Mouse (Mus musculus) kidney, postnatal 10 days (tissue): ENCODE measurements around the gene Synj1.
A peak's percentile ranks its signal among the peaks of the same experiment; 100 is the strongest.

Experiments used
- DNase-seq: peaks from one replicate; pipeline ENCODE4 v3.0.0; 2021; ENCODE audit warnings: mixed read lengths

Gene Synj1

DNA sequence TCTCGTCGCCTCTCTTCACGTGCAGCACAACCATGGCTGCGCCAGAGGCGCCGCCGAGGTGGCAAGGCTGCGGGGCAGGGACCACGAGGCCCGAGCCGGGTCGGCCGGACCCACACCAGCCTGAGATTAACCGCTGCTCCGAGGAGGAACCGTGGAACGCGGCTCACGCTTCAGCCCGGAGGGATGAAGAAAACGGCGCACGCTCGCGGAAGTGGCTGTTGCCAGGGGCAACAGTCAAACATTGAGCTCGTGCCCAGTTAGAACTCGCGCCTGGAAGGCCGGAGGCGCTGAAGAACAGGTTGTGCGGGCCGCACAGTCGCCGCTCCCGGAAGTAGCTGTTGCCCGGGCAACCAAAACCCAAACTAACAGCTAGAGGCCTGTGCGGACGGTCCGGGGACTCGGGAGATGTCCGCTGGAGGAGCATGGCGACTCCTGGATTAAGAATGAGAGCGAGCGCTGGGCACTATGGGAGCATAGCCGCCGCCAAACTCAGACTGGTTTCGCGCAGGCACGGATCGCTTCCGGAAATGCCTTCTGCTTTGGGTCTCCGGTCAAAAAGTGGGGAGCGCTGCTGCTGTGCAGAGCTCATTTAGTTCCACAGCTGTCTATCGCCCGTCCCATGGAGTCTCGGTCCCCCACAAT is 76.3 kb downstream of the Synj1 start, which contains the start of gene Cfap298:
Gene Cfap298 (minus strand): TSS at position 428 of the 642 bp plus-strand sequence.
- DNase-seq = peak; percentile 96

- DNase-seq = peak; percentile 79
These were observed 76.9 kb downstream of the Synj1 start for GRCm38 (mm10) chr16:90934193-90934686.

DNA sequence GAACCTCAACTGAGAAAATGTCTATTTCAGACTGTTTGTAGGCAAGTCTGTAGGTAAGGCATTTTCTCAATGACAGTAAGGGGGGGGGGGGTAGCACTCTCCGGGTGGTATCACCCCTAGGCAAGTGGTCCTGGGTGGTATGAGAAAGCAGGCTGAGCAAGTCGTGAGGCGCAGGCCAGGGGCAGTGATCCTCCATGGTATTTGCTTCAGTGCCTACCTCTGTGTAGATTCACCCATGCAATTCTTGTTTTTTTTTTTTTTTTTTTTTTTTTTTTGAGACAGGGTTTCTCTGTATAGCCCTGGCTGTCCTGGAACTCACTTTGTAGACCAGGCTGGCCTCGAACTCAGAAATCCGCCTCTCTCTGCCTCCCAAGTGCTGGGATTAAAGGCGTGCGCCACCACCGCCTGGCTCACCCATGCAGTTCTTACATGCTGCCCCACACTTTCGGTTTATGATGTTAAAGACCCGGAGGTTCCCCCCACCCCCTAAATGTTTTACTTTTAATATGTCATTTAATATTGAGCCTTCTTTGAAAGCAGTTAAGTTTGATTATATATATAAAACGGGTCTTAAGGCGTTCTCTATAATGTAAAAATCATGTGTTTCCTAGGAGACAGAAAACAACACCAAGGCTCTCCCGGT is 77.5 kb downstream of the Synj1 start:
- no peak for DNase-seq

- no peak for DNase-seq
These were observed 83.7 kb downstream of the Synj1 start for GRCm38 (mm10) chr16:90927446-90927845.

DNA sequence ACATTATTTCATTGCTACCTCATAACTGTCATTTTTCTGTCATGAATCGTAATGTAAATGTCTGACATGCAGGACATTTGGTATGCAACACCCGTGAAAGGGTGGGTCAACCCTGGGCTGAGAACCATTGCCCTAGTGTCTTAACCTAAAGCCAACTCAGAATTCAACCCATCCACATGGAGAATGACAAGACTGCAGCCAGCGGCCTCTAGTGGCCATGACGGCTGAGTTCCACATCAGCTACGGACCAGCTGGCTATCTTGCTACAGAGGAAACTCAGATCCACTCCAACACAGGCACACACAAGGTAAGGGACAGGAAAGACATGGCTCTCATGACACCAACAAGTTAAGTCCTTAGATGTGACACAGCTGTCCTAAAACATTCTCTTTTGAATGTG is 85.6 kb downstream of the Synj1 start:
- peak; percentile 86 for DNase-seq

DNA sequence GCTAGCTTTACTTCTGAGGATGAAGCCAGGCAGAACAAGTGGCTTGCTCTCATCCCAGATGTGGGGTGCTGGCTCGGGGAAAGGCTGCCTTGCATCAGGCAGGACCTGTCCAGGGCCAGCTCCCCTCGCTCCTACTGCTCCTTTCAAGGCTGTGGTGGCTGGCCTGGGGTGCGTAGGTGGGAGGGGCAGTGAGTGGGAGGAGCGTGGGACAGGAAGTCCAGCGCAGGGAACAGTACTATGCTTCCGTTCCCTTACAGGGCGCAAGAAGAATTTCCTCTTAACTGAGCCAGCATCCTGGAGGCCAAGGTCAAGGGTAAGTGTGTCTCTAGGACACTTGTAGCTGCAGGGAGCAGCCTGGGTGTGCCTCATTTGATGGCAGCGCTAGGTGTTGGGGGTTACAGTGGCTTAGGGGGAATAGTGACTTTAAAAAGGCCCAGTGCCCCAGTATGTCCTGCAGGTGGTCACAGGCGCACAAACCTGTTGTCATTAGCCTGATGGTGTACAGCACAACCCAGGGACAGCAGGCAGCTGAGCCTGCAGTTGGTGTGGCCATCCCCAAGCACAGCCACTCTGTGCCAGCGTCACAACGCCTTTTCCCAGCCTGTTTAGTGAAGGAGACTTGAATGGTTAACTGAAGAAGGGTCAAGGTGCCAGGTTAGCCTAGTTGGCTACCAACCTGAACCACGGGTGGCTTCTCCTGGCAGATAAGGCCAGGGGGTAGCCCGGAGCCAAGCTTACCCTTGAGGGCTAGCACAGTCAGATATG is 86.3 kb downstream of the Synj1 start:
- peak; percentile 65 for DNase-seq

GRCm38 (mm10) chr16:90921471-90922159 is 89.5 kb downstream of the Synj1 start:
- DNase-seq = no peak

DNA sequence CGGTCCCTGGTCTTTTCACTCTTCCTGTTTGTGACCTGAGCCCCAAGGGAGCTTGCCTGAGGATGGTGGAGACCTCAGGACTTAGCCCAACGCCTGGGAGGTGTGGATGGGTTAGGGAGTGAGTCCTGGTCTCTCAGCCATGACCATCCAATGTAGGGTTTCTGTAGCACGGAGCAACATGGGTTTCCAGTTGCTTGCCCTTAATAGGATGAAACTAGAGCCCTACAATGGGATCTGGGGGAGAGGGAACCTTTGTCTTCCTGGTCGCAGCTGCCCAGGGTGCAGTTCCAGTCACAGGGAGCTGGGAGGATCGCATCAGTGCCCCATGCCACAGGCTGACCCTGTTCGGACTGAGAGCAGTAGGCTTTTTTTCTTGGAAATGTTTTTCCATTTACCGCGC is 94.0 kb downstream of the Synj1 start:
- no peak for DNase-seq

DNA sequence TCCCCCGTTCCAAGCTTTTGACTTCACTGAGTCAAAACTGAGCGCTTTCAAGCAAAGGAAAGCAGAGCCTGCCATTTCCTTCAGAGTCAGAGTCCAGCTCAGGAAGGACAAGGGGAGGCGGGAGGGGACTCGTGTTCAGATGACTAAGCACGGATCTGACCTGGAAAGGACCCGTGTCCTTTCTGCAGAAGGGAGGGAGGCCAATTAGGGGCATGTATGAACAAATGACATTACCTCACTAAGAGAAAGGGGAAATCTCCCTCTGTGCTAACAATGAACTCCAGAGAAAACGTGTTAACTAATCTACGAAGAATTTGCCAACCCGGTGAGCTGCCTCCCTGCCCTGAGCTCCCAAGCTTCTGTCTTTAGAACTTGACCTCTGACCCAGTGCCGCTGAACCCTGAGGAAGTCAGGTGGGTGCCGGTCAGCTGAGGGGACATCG is 95.0 kb downstream of the Synj1 start:
- peak; percentile 64 for DNase-seq

- DNase-seq = no peak
These were observed 99.3 kb downstream of the Synj1 start for GRCm38 (mm10) chr16:90911766-90912165.

- DNase-seq = no peak
These were observed 100.1 kb downstream of the Synj1 start for GRCm38 (mm10) chr16:90910855-90911533.

- DNase-seq = no peak
These were observed 103.9 kb downstream of the Synj1 start for GRCm38 (mm10) chr16:90907250-90907649.

DNA sequence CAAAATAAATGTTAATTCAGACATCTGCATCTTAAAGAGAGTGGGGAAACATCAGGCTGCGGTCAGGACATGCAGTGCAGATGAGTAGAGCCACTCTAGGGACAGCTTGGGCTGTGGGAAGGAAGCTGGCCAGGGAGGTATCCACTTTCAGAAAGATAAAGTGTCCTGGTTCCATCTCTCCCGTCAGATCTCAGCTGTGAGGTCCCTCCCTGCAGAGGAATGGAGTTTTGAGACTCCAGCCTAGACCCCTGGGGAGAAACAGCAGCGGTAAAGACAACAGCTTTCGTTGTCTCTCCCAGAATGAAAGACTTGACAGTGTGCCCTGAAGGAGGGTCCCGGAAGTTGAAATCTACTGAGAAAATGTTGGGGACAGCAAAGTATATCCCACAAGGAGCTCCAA is 107.8 kb downstream of the Synj1 start:
- no peak for DNase-seq

GRCm38 (mm10) chr16:90901364-90901763 is 109.7 kb downstream of the Synj1 start:
- DNase-seq = peak; percentile 31

GRCm38 (mm10) chr16:90899498-90899897 is 111.6 kb downstream of the Synj1 start:
- peak; percentile 49 for DNase-seq

DNA sequence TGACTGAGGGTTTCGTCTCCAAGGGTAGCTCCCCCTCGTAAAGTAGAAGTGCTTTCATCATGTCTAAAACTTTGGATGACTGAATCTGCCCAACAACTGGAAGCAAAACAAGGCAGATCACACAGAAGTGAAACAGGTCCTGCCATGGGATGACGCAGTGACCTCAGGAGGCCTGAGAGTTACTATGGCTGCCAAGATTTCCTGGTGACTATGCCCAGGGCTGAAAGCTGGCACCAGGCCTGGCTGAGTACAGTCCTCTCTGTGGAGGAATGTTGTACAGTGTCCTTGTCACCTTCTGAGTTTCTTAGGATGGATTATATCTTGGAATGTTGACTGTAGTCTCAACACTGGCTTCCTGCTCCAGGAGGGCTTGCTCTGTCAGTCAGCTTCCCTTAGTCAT is 113.5 kb downstream of the Synj1 start:
- DNase-seq = no peak

GRCm38 (mm10) chr16:90893792-90894191 is 117.3 kb downstream of the Synj1 start:
- no peak for DNase-seq

DNA sequence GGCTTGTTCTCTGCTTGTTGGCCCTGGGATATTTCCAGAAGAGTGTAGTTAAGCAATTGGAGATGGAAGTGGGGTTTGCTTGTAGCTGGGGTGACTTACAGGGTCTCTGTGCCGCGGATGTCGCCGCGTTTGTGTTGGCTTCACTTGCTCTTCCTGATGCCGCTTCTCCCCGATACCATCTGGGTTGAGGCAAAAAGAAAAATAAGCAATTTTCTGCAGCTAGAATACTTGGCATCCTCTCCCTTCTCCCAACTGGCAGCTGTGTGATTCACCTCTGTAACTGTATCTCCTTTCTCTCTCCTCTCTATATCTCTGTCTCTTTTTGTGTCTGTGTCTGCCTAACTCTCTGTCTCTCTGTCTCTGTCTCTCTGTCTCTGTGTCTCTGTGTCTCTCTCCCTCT is 118.1 kb downstream of the Synj1 start:
- no peak for DNase-seq

DNA sequence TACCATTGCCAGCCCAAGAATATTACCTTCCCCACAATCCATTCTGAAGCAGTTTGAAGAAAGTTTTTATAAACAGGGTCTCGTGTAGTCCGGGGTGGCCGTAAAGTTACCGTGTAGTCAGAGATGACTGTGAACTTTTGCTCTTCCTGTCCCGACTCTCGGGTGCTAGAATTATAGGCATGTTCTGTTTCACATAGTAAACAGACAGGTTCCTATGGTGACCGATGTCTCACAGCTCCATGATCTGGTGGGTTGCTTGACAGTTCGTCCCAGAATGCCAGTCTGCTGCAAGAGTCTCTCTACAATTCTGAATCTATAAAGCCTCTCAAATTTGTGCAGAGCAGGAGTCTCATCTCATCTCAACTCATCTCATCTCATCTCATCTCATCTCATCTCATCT is 119.0 kb downstream of the Synj1 start:
- DNase-seq = no peak

- DNase-seq = peak; percentile 64
These were observed 119.5 kb downstream of the Synj1 start for GRCm38 (mm10) chr16:90891601-90892000.

DNA sequence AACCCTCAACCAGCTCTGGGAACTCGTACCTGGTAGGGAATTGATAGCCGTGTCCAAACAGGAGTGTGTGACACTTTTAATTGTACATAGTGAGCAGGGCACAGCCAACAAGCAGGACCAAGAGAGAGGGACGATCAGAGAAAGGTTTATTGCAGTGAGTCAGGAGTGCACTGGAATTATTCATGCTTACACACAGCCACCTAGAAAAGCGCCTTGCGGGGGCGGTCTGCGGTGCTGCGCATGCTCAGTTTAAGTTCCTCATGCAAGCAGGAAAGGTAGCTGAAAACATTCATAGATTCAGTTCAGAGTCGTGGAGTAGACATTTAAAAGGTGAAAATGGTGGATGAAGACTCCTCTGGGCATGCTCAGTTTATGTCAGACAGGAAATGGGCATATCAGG is 120.4 kb downstream of the Synj1 start:
- DNase-seq = no peak
